Mouse (Mus musculus) cerebellum, adult 2 months (tissue): ENCODE results near the gene Gmeb1.

Experiments
- CTCF ChIP-seq: fragments of 200-500 bp; IDR thresholded peaks from 2 replicates; pipeline ENCODE4 v1.5.1; 2011; ENCODE audit warnings: low read depth, mild to moderate bottlenecking, control low read depth, low read length, moderate library complexity, borderline replicate concordance; ENCODE audit not compliant: insufficient read depth
- POLR2A ChIP-seq: fragments of 200-500 bp; IDR thresholded peaks from 2 replicates; pipeline ENCODE4 v1.6.1; 2011; ENCODE audit warnings: low read length, control low read depth, borderline replicate concordance; ENCODE audit not compliant: insufficient read depth

- no peak for TF ChIP-seq POLR2A
- peak; percentile 71 for TF ChIP-seq CTCF
Measured at GRCm38 (mm10) chr4:132178630-132179059, 82.8 kb downstream of the Gmeb1 start.
